Mouse (Mus musculus) olfactory bulb, adult 2 months (tissue): ENCODE results near the gene Dnmbp. TPM values are rescaled to one million over a fixed set of nuclear protein-coding genes. Genes with fewer than 3 reads are reported as not detected.

Experiments used
- H3K27ac ChIP-seq: fragments of 200-500 bp; 2 replicates; pipeline ENCODE4 v1.5.1; 2012; ENCODE audit warnings: low read depth, low read length; ENCODE audit not compliant: insufficient read depth
- H3K4me1 ChIP-seq: fragments of 200-500 bp; 2 replicates; pipeline ENCODE4 v1.6.1; 2012; ENCODE audit warnings: low read length; ENCODE audit not compliant: control insufficient read depth, insufficient read depth
- H3K4me3 ChIP-seq: fragments of 200-500 bp; 2 replicates; pipeline ENCODE4 v1.5.1; 2012; ENCODE audit warnings: mild to moderate bottlenecking, low read depth, low read length, moderate library complexity; ENCODE audit not compliant: insufficient read depth
- CTCF ChIP-seq: fragments of 200-500 bp; IDR thresholded peaks from 2 replicates; pipeline ENCODE4 v1.5.1; 2012; ENCODE audit warnings: low read depth, mild to moderate bottlenecking, low read length, moderate library complexity; ENCODE audit not compliant: insufficient read depth
- POLR2A ChIP-seq: fragments of 200-500 bp; IDR thresholded peaks from 2 replicates; pipeline ENCODE4 v1.6.1; 2012; ENCODE audit warnings: mild to moderate bottlenecking, low read depth, low read length, moderate library complexity; ENCODE audit not compliant: insufficient read depth
- WGBS: fragments of 180-500 bp; shearing (Covaris S2); methylation state at CpG from one replicate; pipeline ENCODE4 v1.1.7; 2018; 5-methylcytosine and 5-hydroxymethylcytosine counted together
- polyA plus RNA-seq: library from polyadenylated mRNA; stranded (reverse); fragments of >200 nt; gene quantifications from 2 replicates; pipeline ENCODE4 v1.2.4, GENCODE M21; 2012; ENCODE audit warnings: low replicate concordance; ENCODE audit not compliant: missing spikeins, insufficient read depth, insufficient read length

Gene Dnmbp
- polyA plus RNA-seq, 1 experiment, result not detected

DNA sequence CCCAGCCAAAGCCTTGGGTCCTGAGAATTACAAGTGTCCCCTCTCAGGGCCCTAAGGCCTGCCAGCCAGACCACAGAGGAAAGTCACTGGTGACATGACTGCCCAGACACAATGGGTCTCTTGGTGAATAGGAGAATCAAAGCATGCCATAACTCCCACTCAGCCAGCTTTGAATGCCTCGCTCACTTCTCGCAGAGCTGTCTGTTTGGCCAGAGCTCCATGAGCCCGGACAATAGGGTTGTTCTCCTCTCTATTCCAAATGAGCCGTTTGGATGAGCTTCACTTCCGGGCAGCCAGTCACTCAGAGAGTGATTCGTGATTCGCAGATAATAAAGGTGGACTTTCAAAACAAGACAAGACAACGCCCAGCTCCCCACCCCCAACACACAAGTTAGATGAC lies 34.9 kb downstream of the Dnmbp start:
- Histone ChIP-seq H3K4me3 (no peak overlapping the region), H3K4me1 (no peaks in the 10 kb centered on the region), H3K27ac (no peak overlapping the region)
- no peak for TF ChIP-seq POLR2A
- TF ChIP-seq CTCF, result no peak
- 70% methylated on average over 8 of the region's 8 CpGs for WGBS

DNA sequence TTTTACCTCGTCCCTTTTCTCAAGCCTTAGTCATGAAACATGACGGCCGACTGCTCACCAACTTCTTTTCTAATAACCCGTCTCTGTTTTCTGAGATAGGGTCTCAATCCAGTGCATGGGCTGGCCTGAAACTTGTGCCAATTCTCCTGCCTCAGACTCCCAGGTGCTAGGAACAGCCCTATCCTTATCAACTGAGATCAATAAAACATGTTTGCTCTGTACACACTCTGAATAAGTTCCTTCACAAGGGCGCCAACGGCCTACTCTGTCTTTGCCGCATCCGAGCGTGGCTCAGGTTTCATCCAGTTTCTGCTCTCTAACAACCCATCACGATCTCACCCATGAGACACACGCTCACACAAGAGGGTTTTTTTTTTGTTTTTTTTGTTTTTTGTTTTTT lies 35.7 kb downstream of the Dnmbp start:
- H3K27ac ChIP-seq, result no peak overlapping the region
- no peaks in the 10 kb centered on the region for H3K4me1 ChIP-seq
- TF ChIP-seq CTCF, result no peak
- no peak for TF ChIP-seq POLR2A
- WGBS, result 94% methylated on average over 11 of the region's 11 CpGs
- no peak overlapping the region for H3K4me3 ChIP-seq

DNA sequence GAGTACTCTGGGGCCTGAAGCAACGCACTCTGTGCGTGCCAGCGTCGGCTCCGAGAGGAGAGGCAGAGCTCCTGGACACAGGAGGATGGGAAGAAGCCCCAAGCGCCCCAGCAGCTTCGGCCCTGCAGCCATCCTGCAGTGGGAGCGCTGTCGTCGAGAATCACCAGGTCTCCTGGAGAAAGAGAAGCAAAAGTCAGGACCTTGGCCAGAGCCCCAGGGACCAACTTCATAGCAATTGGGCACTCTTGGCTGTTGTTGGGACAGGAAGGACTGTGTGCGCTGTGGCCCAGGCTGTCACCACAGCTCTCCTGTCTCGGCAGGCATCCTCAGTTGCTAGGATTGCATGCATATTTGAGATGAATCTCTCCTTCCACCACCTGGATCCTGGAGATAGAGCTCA lies 37.1 kb downstream of the Dnmbp start:
- 85% methylated on average over 12 of the region's 12 CpGs for WGBS
- H3K27ac ChIP-seq, result no peak overlapping the region
- no peak for TF ChIP-seq CTCF
- TF ChIP-seq POLR2A, result no peak
- no peak overlapping the region for H3K4me3 ChIP-seq
- 0 out of 2 replicates have a peak, but pooled peaks cover 2% of the 10 kb centered on the region for H3K4me1 ChIP-seq

DNA sequence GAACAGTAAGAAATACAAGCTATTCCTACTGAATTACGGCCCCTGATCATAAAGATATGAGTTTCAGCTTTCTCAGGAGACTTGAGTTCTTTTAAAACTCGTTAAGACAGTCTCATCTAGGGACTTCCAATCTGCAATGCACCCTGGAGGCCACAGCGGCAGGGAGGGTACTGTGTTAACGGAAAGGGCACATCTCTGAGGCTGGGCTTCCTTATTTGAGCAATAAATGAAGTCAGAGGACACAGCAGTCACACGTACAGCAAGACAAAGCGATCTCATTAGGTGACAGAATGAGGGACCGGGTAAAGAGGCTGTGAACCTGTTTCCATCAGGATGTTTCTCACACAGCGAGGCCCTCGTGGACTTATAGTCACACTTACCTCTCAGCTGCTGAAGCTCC lies 39.3 kb downstream of the Dnmbp start:
- H3K4me1 ChIP-seq, result peaks cover 6% of the 10 kb centered on the region
- H3K27ac ChIP-seq, result no peak overlapping the region
- no peak overlapping the region for H3K4me3 ChIP-seq
- TF ChIP-seq POLR2A, result no peak
- no peak for TF ChIP-seq CTCF
- WGBS, result 88% methylated on average over 9 of the region's 9 CpGs

DNA sequence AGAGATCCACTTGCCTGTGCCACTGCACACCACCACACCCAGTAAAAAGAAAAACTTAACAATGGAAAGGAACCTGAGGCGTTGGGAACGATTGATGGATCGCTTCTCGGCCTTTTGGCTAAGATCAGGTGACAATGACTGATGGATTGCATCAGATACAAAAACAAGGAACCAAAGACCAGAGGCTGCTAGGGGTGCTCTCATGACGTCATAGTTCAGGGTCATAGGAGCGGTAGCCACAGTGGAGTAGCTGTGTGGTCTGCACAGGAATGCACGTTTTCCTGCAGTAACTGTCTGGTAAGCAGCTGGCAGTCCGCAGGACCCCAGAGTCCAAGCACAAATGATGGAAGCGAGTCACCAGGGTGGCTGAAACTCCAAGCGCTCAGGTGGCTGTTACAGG lies 41.4 kb downstream of the Dnmbp start:
- Histone ChIP-seq H3K4me1 (peaks cover 6% of the 10 kb centered on the region), H3K27ac (no peak overlapping the region), H3K4me3 (no peak overlapping the region)
- TF ChIP-seq POLR2A (no peak), CTCF (no peak)
- 84% methylated on average over 10 of the region's 10 CpGs for WGBS

DNA sequence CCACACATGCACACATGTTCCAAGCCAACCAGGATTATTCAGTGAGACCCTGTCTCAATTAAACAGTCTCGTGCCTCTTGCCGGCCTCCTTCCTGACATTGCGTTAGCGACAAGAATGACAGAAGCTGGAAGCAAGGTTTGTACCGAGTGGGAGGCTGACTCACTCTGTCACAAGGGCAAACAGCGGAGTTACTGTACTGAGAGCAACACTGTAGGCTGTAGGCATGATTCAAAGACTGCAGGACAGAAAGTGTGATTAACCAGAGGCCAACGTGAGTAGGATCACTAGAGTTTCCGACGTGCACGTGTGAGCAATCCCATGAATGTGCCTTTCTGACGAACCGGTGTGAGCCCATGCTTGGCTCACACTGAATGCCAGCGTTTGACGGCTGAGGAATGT lies 43.5 kb downstream of the Dnmbp start:
- peaks cover 6% of the 10 kb centered on the region for H3K4me1 ChIP-seq
- H3K27ac ChIP-seq, result no peak overlapping the region
- WGBS, result 60% methylated on average over 14 of the region's 14 CpGs
- TF ChIP-seq CTCF (no peak), POLR2A (no peak)
- no peak overlapping the region for H3K4me3 ChIP-seq

DNA sequence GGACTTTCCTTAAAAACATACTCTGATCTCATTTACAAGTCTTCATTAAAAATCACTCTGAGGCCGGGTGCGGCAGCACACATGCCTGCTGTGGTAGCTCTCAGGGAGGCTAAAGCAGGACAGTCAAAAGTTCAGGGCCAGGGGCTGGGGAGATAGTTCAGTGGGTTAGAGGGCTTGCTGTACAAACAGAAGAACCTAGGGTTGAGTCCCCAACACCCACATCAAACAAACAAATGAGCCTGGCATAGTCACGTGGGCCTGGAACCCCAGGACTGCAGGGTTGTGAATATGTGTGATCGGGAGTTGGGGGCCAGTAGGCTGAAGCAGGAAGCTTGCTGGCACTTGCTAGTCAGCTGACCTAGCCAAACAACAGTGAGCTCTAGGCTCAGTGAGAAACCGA lies 44.0 kb downstream of the Dnmbp start:
- TF ChIP-seq POLR2A, result no peak
- TF ChIP-seq CTCF, result no peak
- H3K27ac ChIP-seq, result no peak overlapping the region
- no peak overlapping the region for H3K4me3 ChIP-seq
- WGBS, result 90% methylated on average over 5 of the region's 5 CpGs
- H3K4me1 ChIP-seq, result peaks cover 6% of the 10 kb centered on the region

DNA sequence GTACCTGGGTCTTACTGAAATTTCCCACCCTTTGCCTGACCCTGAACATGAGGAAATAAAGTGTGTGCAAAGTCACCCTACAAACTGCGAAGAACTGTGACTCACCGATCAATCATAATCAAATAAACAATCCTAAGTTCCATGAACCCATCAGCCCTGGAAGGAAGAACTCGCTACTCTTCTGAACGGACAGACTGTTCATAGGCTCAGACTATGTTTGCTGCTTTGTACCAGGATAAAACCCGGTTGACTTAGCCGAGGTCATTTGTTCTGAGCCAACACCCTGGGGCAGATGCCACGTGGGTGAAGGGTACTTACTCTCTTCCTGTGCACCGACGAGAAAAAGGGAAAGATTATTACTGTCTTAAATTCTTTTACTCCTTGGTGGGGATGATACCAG lies 45.2 kb downstream of the Dnmbp start:
- peaks cover 6% of the 10 kb centered on the region for H3K4me1 ChIP-seq
- H3K4me3 ChIP-seq, result no peak overlapping the region
- TF ChIP-seq CTCF (no peak), POLR2A (no peak)
- H3K27ac ChIP-seq, result no peak overlapping the region
- WGBS, result 85% methylated on average over 9 of the region's 9 CpGs

DNA sequence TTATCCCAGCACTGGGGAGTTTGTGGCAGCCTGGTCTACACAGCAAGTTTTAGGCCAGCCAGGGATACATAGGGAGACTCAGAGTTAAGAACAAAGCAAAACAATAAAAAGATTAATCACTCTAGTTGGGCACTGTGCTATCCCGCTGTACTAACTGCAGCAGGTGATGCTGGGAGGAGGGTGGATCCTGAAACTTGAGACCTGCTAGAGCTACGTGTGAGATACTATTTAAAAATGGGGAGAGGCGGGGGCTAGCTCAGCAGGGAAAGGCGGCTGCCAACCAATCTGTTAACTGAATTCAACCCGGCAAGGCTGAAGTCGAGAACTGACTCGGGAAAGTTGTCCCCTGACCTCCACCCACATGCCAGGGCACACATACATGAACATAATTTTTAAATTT lies 45.9 kb downstream of the Dnmbp start:
- Histone ChIP-seq H3K4me3 (no peak overlapping the region), H3K27ac (no peak overlapping the region), H3K4me1 (peaks cover 6% of the 10 kb centered on the region)
- TF ChIP-seq POLR2A (no peak), CTCF (no peak)
- WGBS, result 61% methylated on average over 7 of the region's 7 CpGs

DNA sequence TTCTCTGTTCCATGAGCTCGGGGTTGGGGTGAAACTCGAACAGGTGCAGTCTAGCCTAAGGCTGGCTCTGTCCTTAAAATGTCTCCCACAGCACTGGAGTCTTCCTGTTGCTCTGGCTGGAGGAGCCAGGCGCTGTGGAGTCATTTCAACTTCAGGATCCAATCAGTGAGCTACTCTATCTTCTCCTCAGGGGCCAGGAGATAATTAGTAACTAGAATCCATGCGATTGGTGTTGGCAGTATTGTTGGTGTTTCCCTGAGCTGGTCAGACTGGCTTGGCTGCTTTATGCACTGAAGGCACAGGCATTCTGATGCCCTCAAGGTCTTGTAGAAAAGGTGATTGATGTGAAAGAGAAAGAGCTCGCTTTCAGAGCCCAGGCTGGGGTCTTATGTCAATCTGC lies 49.5 kb downstream of the Dnmbp start:
- H3K27ac ChIP-seq, result no peak overlapping the region
- no peak overlapping the region for H3K4me3 ChIP-seq
- no peak for TF ChIP-seq POLR2A
- no peak for TF ChIP-seq CTCF
- 78% methylated on average over 5 of the region's 5 CpGs for WGBS
- H3K4me1 ChIP-seq, result no peaks in the 10 kb centered on the region
